Mouse (Mus musculus) layer of hippocampus, postnatal 10 days (tissue): ENCODE results near the gene Cd99l2. TPM values are rescaled to one million over a fixed set of nuclear protein-coding genes. Genes with fewer than 3 reads are reported as not detected.

Experiments used
- microRNA-seq, 2 experiments: library from miRNA; unstranded; fragments of <30 nt; microRNA quantifications; one replicate each; pipeline ENCODE4 v1.2.0; 2021
- total RNA-seq, 2 experiments: library from RNA; stranded (reverse); gene quantifications; 2 replicates each; pipeline ENCODE4 v1.2.3; 2021

Gene Cd99l2
- total RNA-seq, 2 experiments from 2014 or later: 67.3 to 70.6 TPM

Small RNA genes lying within 50 kb of the gene (microRNA-seq; reads per million reads assigned to microRNA genes)
- gene Gm23945: 0 reads per million in 2 experiments

Other genes with a start within 250 kb of the Cd99l2 start
- 10 to 100 TPM; 34.6 to 38.3 TPM for gene Mtmr1, start 128.1 kb downstream of the Cd99l2 start, total RNA-seq
- 10 to 100 TPM; 67.6 to 79.7 TPM for gene Hmgb3, start 63.1 kb upstream of the Cd99l2 start, total RNA-seq
- under 1 TPM; 0.23 to 0.33 TPM for gene Gpr50, start 170.8 kb upstream of the Cd99l2 start, total RNA-seq